Mouse (Mus musculus): ENCODE results near the gene Plekha6. TPM values are rescaled to one million over a fixed set of nuclear protein-coding genes. Genes with fewer than 3 reads are reported as not detected.

Plekha6 gene
- polyA plus RNA-seq, 1 experiment = 97.1 TPM

DNA sequence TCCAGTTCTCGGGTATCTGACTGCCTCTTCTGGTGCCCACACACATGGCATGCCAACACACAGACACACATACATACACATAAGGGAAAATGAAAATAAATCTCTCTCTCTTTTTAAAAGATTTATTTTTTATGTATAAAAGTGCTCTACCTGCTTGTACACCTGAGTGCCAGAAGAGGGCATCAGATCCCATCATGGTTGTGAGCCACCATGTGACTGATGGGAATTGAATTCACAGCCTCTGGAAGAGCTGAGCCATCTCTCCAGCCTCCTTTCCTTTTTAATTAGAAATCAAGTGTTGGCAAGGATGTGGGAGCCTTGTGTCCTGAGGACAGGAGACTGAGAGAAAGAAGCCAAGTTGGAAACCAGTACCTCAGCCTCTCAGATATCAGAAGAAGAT lies 153.1 kb downstream of the Plekha6 start:
- no peaks in the 10 kb centered on the region for H3K36me3 ChIP-seq (ENCODE audit: control insufficient read depth, insufficient read depth, low read length)
- H3K4me1 ChIP-seq (ENCODE audit: control insufficient read depth, insufficient read depth, low read length) = no peaks in the 10 kb centered on the region
- H3K4me3 ChIP-seq (ENCODE audit: control insufficient read depth, low read depth, low read length) = no peak overlapping the region
- no peak overlapping the region for H3K27ac ChIP-seq (ENCODE audit: control insufficient read depth, insufficient read depth, low read depth, low read length)
- no peaks in the 10 kb centered on the region for H3K27me3 ChIP-seq (ENCODE audit: control insufficient read depth, insufficient read depth, low read length)
- TF ChIP-seq CTCF (IDR thresholded peaks at IDR 0.05; ENCODE audit: control insufficient read depth, insufficient read depth, insufficient replicate concordance, low read depth, low read length) (no peak), POLR2A (IDR thresholded peaks at IDR 0.05; ENCODE audit: control insufficient read depth, low read depth, low read length) (no peak)

GRCm38 (mm10) chr1:133321267-133321925 lies 157.4 kb downstream of the Plekha6 start, which contains the start of gene Kiss1:
Gene Kiss1 (plus strand): TSS chr1:133321875.
- Histone ChIP-seq H3K36me3 (ENCODE audit: control insufficient read depth, insufficient read depth, low read length) (no peaks in the 10 kb centered on the region), H3K4me3 (ENCODE audit: control insufficient read depth, low read depth, low read length) (no peak within 1 kb of the TSS), H3K27ac (ENCODE audit: control insufficient read depth, insufficient read depth, low read depth, low read length) (no peak within 1 kb of the TSS), H3K27me3 (ENCODE audit: control insufficient read depth, insufficient read depth, low read length) (no peaks in the 10 kb centered on the region), H3K4me1 (ENCODE audit: control insufficient read depth, insufficient read depth, low read length) (no peaks in the 10 kb centered on the region)
- TF ChIP-seq CTCF (IDR thresholded peaks at IDR 0.05; ENCODE audit: control insufficient read depth, insufficient read depth, insufficient replicate concordance, low read depth, low read length) (no peak), POLR2A (IDR thresholded peaks at IDR 0.05; ENCODE audit: control insufficient read depth, low read depth, low read length) (no peak)

DNA sequence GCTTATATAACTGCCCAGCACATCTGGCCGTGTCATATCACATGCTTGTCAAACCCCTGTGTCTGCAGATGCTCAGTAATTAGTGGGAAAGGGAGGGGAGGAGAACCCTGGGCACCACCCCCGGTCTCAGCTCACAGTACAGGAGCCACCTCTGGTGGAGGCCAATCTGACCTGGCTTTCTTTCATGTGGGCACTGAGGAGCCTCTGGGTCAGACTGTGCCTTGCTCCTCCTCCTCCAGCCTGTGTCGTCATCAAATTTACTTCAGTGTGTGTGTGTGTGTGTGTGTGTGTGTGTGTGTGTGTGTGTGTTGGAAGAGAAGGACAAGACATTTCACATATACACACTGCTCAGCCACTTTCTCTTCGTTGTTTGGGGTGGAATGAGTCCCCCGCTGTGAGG lies 159.3 kb downstream of the Plekha6 start:
- H3K36me3 ChIP-seq (ENCODE audit: control insufficient read depth, insufficient read depth, low read length) = no peaks in the 10 kb centered on the region
- H3K27ac ChIP-seq (ENCODE audit: control insufficient read depth, insufficient read depth, low read depth, low read length) = no peak overlapping the region
- no peak overlapping the region for H3K4me3 ChIP-seq (ENCODE audit: control insufficient read depth, low read depth, low read length)
- no peaks in the 10 kb centered on the region for H3K4me1 ChIP-seq (ENCODE audit: control insufficient read depth, insufficient read depth, low read length)
- no peaks in the 10 kb centered on the region for H3K27me3 ChIP-seq (ENCODE audit: control insufficient read depth, insufficient read depth, low read length)
- TF ChIP-seq POLR2A (IDR thresholded peaks at IDR 0.05; ENCODE audit: control insufficient read depth, low read depth, low read length) (no peak), CTCF (IDR thresholded peaks at IDR 0.05; ENCODE audit: control insufficient read depth, insufficient read depth, insufficient replicate concordance, low read depth, low read length) (no peak)

- Histone ChIP-seq H3K36me3 (ENCODE audit: control insufficient read depth, insufficient read depth, low read length) (no peaks in the 10 kb centered on the region), H3K4me1 (ENCODE audit: control insufficient read depth, insufficient read depth, low read length) (peaks cover 5% of the 10 kb centered on the region), H3K27me3 (ENCODE audit: control insufficient read depth, insufficient read depth, low read length) (no peaks in the 10 kb centered on the region), H3K27ac (ENCODE audit: control insufficient read depth, insufficient read depth, low read depth, low read length) (no peak overlapping the region), H3K4me3 (ENCODE audit: control insufficient read depth, low read depth, low read length) (no peak overlapping the region)
- TF ChIP-seq CTCF (IDR thresholded peaks at IDR 0.05; ENCODE audit: control insufficient read depth, insufficient read depth, insufficient replicate concordance, low read depth, low read length) = no peak
- no peak for TF ChIP-seq POLR2A (IDR thresholded peaks at IDR 0.05; ENCODE audit: control insufficient read depth, low read depth, low read length)
Observed at GRCm38 (mm10) chr1:133325951-133326350, 161.9 kb downstream of the Plekha6 start.

GRCm38 (mm10) chr1:133327094-133327493 lies 163.1 kb downstream of the Plekha6 start:
- no peak overlapping the region for H3K27ac ChIP-seq (ENCODE audit: control insufficient read depth, insufficient read depth, low read depth, low read length)
- H3K36me3 ChIP-seq (ENCODE audit: control insufficient read depth, insufficient read depth, low read length) = no peaks in the 10 kb centered on the region
- H3K27me3 ChIP-seq (ENCODE audit: control insufficient read depth, insufficient read depth, low read length) = no peaks in the 10 kb centered on the region
- TF ChIP-seq POLR2A (IDR thresholded peaks at IDR 0.05; ENCODE audit: control insufficient read depth, low read depth, low read length) (no peak), CTCF (IDR thresholded peaks at IDR 0.05; ENCODE audit: control insufficient read depth, insufficient read depth, insufficient replicate concordance, low read depth, low read length) (no peak)
- H3K4me3 ChIP-seq (ENCODE audit: control insufficient read depth, low read depth, low read length) = no peak overlapping the region
- H3K4me1 ChIP-seq (ENCODE audit: control insufficient read depth, insufficient read depth, low read length) = peaks cover 5% of the 10 kb centered on the region

- H3K36me3 ChIP-seq (ENCODE audit: control insufficient read depth, insufficient read depth, low read length) = no peaks in the 10 kb centered on the region
- H3K27ac ChIP-seq (ENCODE audit: control insufficient read depth, insufficient read depth, low read depth, low read length) = no peak overlapping the region
- no peak for TF ChIP-seq CTCF (IDR thresholded peaks at IDR 0.05; ENCODE audit: control insufficient read depth, insufficient read depth, insufficient replicate concordance, low read depth, low read length)
- no peak for TF ChIP-seq POLR2A (IDR thresholded peaks at IDR 0.05; ENCODE audit: control insufficient read depth, low read depth, low read length)
- H3K4me3 ChIP-seq (ENCODE audit: control insufficient read depth, low read depth, low read length) = no peak overlapping the region
- H3K27me3 ChIP-seq (ENCODE audit: control insufficient read depth, insufficient read depth, low read length) = no peaks in the 10 kb centered on the region
- peaks cover 5% of the 10 kb centered on the region for H3K4me1 ChIP-seq (ENCODE audit: control insufficient read depth, insufficient read depth, low read length)
Observed at GRCm38 (mm10) chr1:133328299-133328795, 164.3 kb downstream of the Plekha6 start.

DNA sequence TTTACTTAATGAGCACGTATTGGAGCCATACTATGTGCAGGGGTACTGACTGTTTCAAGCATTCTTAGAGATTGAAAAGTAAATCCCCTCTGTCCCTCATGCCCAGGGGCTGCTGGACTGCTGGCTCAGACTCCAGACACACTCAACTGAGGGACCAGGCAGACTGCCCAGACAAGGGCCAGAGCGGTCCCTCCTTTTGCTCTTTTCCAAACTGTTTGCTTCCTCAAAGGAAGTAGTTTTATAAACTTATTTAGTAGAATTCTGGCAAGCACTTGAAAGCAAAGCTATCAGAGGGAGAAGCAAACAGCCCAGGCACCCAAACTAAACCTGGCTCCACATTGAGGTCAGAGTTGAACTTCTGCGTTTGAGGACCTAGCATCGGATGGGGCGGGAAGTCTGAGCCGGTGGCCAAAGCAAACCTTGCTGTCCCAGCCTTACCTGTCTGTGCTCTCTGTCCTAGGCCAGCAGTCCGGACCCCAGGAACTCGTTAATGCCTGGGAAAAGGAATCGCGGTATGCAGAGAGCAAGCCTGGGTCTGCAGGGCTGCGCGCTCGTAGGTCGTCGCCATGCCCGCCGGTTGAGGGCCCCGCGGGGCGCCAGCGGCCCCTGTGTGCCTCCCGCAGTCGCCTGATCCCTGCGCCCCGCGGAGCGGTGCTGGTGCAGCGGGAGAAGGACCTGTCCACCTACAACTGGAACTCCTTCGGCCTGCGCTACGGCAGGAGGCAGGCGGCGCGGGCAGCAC lies 165.1 kb downstream of the Plekha6 start:
- no peak for TF ChIP-seq CTCF (IDR thresholded peaks at IDR 0.05; ENCODE audit: control insufficient read depth, insufficient read depth, insufficient replicate concordance, low read depth, low read length)
- TF ChIP-seq POLR2A (IDR thresholded peaks at IDR 0.05; ENCODE audit: control insufficient read depth, low read depth, low read length) = no peak
- no peaks in the 10 kb centered on the region for H3K36me3 ChIP-seq (ENCODE audit: control insufficient read depth, insufficient read depth, low read length)
- H3K27ac ChIP-seq (ENCODE audit: control insufficient read depth, insufficient read depth, low read depth, low read length) = no peak overlapping the region
- H3K4me1 ChIP-seq (ENCODE audit: control insufficient read depth, insufficient read depth, low read length) = peaks cover 5% of the 10 kb centered on the region
- peak overlapping the region; percentile 32 for H3K4me3 ChIP-seq (ENCODE audit: control insufficient read depth, low read depth, low read length)
- no peaks in the 10 kb centered on the region for H3K27me3 ChIP-seq (ENCODE audit: control insufficient read depth, insufficient read depth, low read length)

All from testis, adult 2 months (tissue).